Mouse (Mus musculus) embryonic facial prominence, embryonic 10.5 days (tissue): ENCODE measurements around the gene Hspa1b. TPM values are rescaled to one million over a fixed set of nuclear protein-coding genes. Genes with fewer than 3 reads are reported as not detected.
"Not testable (repeated sequence)": the region's sequence is repeated elsewhere in the genome, so short reads cannot be mapped to it uniquely, and the experiment has no call there.

ENCODE experiments used
- DNase-seq: peaks from one replicate; pipeline ENCODE4 v3.0.0-alpha.2; 2017; ENCODE audit warnings: low spot score
- H3K27ac ChIP-seq: fragments of 300-500 bp; sonication (generic); replicated peaks from 2 replicates; pipeline ENCODE4 v1.5.1; 2016; ENCODE audit warnings: mild to moderate bottlenecking
- H3K27me3 ChIP-seq: fragments of 300-500 bp; sonication (generic); replicated peaks from 2 replicates; pipeline ENCODE4 v1.6.1; 2016; ENCODE audit warnings: low read depth, mild to moderate bottlenecking; ENCODE audit not compliant: poor library complexity, severe bottlenecking
- H3K36me3 ChIP-seq: fragments of 300-500 bp; sonication (generic); replicated peaks from 2 replicates; pipeline ENCODE4 v1.6.1; 2016; ENCODE audit warnings: mild to moderate bottlenecking, moderate library complexity
- H3K4me1 ChIP-seq: fragments of 300-500 bp; sonication (generic); 2 replicates; pipeline ENCODE4 v1.6.1; 2016
- H3K4me3 ChIP-seq: fragments of 300-500 bp; sonication (generic); 2 replicates; pipeline ENCODE4 v1.5.1; 2016; ENCODE audit warnings: mild to moderate bottlenecking, moderate library complexity
- H3K9me3 ChIP-seq: fragments of 300-500 bp; sonication (generic); 2 replicates; pipeline ENCODE4 v1.6.1; 2016; ENCODE audit warnings: mild to moderate bottlenecking
- WGBS: fragments of 180-500 bp; shearing (Covaris S2); methylation state at CpG from one replicate; pipeline ENCODE4 v1.1.7; 2016; 5-methylcytosine and 5-hydroxymethylcytosine counted together
- polyA plus RNA-seq: library from polyadenylated mRNA; unstranded; fragments of >200 nt; fragmentation: Nextera tagmentation; extraction: Ambion mirVana; gene quantifications from 2 replicates; pipeline ENCODE4 v1.2.1, GENCODE M21; 2016

The Hspa1b gene
- polyA plus RNA-seq, 1 experiment from 2014 or later: 0.15 TPM

- no peaks in the 10 kb centered on the region for H3K27me3 ChIP-seq
- peaks cover 49% of the 10 kb centered on the region for H3K4me1 ChIP-seq
- H3K9me3 ChIP-seq: no peaks in the 10 kb centered on the region
- peak overlapping the region; percentile 97 for H3K4me3 ChIP-seq
- WGBS: 94% methylated on average over 15 of the region's 15 CpGs
- H3K27ac ChIP-seq: peak overlapping the region; percentile 92; the same call in 1 of the 2 replicates
- DNase-seq: no peak
- H3K36me3 ChIP-seq: peaks cover 55% of the 10 kb centered on the region
Observed at GRCm38 (mm10) chr17:34998526-34999430, 39.7 kb upstream of the Hspa1b start.

- Histone ChIP-seq H3K4me1 (peaks cover 33% of the 10 kb centered on the region), H3K36me3 (peaks cover 57% of the 10 kb centered on the region), H3K27me3 (no peaks in the 10 kb centered on the region), H3K4me3 (peak overlapping the region; percentile 19; the same call in 1 of the 2 replicates), H3K27ac (no peak overlapping the region), H3K9me3 (no peaks in the 10 kb centered on the region)
- DNase-seq: no peak
- WGBS: 92% methylated on average over 5 of the region's 5 CpGs
Observed at GRCm38 (mm10) chr17:34997142-34997483, 38.1 kb upstream of the Hspa1b start.

GRCm38 (mm10) chr17:34996411-34997141 lies 37.5 kb upstream of the Hspa1b start:
- Histone ChIP-seq H3K4me3 (peak overlapping the region; percentile 19; the same call in 1 of the 2 replicates), H3K4me1 (peaks cover 29% of the 10 kb centered on the region), H3K27ac (no peak overlapping the region), H3K27me3 (no peaks in the 10 kb centered on the region), H3K36me3 (peaks cover 62% of the 10 kb centered on the region), H3K9me3 (no peaks in the 10 kb centered on the region)
- 94% methylated on average over 13 of the region's 14 CpGs for WGBS
- no peak for DNase-seq

DNA sequence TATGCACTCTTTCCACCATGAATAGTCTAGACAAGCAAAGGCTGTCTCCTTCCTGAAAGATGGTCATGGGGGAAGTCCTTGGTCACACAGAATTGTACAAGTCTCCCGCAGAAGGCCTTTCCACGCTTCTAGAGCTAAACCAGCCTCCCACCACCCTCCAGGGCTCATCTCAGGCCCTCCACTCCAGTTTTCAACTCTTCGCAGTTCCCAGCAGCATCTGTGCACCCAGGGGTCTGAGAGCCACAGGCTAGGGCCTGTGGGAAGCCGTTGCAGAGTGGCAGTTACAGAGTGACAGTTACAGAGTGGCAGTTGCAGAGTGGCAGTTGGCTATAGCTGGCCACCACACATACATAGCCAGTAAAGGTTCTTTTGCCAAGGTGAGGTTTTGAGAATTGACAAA lies 36.9 kb upstream of the Hspa1b start:
- 94% methylated on average over 4 of the region's 4 CpGs for WGBS
- H3K9me3 ChIP-seq, H3K27ac ChIP-seq, H3K4me3 ChIP-seq, DNase-seq, H3K27me3 ChIP-seq: not testable (repeated sequence)
- Histone ChIP-seq H3K36me3 (peaks cover 69% of the 10 kb centered on the region), H3K4me1 (peaks cover 26% of the 10 kb centered on the region)

DNA sequence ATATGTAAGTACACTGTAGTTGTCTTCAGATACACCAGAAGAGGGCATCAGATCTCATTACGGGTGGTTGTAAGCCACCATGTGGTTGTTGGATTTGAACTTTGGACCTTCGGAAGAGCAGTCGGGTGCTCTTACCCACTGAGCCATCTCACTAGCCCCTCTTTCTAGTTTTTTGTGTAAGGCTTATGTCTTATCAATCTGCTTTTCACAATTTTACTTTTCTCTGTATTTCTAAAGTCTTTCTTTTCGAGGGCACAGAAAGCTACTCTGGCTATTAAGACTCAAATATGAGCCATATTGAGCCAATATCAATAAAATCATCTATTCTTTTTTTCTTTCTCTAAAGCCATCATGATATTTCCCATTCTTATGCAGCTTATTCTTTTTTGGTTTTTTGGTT lies 36.2 kb upstream of the Hspa1b start:
- H3K4me3 ChIP-seq, H3K27ac ChIP-seq, H3K27me3 ChIP-seq, H3K9me3 ChIP-seq, DNase-seq: not testable (repeated sequence)
- peaks cover 26% of the 10 kb centered on the region for H3K4me1 ChIP-seq
- peaks cover 76% of the 10 kb centered on the region for H3K36me3 ChIP-seq
- WGBS: 94% methylated on average over 4 of the region's 4 CpGs

DNA sequence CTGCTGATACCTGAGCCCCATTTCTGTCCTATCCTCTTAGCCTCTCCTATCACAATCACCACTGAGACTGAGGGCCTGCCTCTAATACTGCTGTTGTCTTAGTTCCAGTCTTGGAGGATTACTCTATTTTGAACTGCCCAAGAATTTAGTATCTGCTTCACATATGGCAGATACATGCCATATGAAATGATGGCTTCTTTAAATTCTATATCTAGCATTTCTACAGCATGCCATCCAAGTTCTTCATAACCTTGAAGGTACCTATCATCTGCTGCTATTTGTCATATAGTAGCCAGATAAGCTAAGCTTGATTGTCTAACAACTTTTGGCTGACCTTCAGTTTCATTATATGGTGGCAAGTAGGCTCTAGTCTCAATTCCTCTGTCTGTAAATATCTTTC lies 35.7 kb upstream of the Hspa1b start:
- DNase-seq: no peak
- H3K27me3 ChIP-seq: no peaks in the 10 kb centered on the region
- H3K27ac ChIP-seq: no peak overlapping the region
- H3K4me3 ChIP-seq: no peak overlapping the region
- H3K9me3 ChIP-seq: no peaks in the 10 kb centered on the region
- peaks cover 79% of the 10 kb centered on the region for H3K36me3 ChIP-seq
- H3K4me1 ChIP-seq: peaks cover 22% of the 10 kb centered on the region

DNA sequence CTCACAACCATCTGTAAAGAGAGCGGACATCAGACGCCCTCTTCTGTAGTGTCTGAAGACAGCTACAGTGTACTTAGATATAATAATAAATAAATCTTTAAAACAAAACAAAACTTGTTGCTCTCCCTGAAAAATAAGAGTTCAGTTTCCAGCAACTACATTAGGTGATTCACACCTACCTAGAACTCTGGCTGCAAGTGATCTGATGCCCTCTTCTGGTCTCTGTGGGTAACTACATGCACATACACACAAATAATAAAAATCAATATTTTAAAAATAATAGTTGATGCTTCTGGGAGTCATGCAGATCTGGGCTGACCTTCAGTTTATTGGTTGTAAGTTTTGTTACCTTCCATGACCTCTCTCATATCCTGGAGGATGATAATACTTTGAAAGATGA lies 25.2 kb upstream of the Hspa1b start:
- Histone ChIP-seq H3K27ac (no peak overlapping the region), H3K9me3 (no peaks in the 10 kb centered on the region), H3K36me3 (peaks cover 57% of the 10 kb centered on the region), H3K4me3 (no peak overlapping the region), H3K4me1 (peaks cover 20% of the 10 kb centered on the region), H3K27me3 (no peaks in the 10 kb centered on the region)
- 76% methylated on average over 2 of the region's 2 CpGs for WGBS
- DNase-seq: no peak

- peaks cover 47% of the 10 kb centered on the region for H3K36me3 ChIP-seq
- WGBS: under 1% methylated on average over 15 of the region's 15 CpGs
- DNase-seq: no peak
- H3K4me3 ChIP-seq: peak overlapping the region; percentile 97
- H3K9me3 ChIP-seq: no peaks in the 10 kb centered on the region
- peaks cover 20% of the 10 kb centered on the region for H3K4me1 ChIP-seq
- no peaks in the 10 kb centered on the region for H3K27me3 ChIP-seq
- H3K27ac ChIP-seq: peak overlapping the region; percentile 99
Observed at GRCm38 (mm10) chr17:34982328-34982727, 23.3 kb upstream of the Hspa1b start.

DNA sequence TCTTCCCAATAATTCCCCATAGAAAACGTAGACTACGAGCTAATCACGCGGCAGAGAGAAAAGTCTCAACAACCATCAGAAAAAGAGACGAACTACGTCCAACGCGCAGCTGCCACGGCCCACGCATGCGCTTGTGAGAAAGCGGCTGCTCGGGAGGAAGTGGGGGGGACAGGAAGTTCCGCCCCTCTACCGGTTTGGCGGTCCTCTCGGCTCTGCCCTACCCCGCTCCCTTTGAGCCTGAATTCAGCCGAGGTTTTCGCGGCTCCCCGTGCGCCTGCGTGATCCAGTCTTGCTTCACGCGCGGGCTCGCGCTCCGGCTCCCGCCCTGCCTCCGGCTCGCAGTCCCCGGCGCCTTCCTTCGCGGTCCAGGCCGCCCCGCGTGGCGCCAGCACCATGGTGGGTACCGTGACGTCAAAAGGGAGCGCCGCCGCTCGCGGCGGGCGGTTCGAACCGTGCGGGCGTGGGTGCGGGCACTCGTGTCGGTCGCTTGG lies 22.7 kb upstream of the Hspa1b start, which contains the start of gene Lsm2:
Gene Lsm2, plus strand, starts transcription at position 173 of the 491 bp plus-strand sequence.
- Histone ChIP-seq H3K27me3 (no peaks in the 10 kb centered on the region), H3K27ac (peak within 1 kb of the TSS; percentile 99), H3K4me3 (peak within 1 kb of the TSS; percentile 97), H3K9me3 (no peaks in the 10 kb centered on the region), H3K36me3 (peaks cover 46% of the 10 kb centered on the region), H3K4me1 (peaks cover 20% of the 10 kb centered on the region)
- under 1% methylated on average over 58 of the region's 58 CpGs for WGBS
- peak; percentile 94 for DNase-seq

DNA sequence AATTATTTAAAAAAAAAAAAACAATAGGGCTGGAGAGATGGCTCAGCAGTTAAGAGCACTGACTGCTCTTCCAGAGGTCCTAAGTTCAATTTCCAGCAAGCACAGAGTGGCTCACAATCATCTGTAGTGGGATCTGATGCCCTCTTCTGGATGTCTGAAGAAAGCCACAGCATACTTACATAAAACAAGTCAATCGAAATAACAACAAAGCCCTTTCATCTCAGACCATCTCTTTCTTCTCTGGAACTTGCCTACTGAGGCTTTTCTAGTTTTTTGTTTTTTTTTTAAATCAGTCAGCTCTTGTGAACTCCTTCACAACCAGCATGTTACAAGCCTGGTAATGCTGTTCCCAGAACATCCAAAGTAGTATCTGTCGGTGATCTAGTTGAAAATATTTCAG lies 21.6 kb upstream of the Hspa1b start:
- 25% methylated on average over 2 of the region's 2 CpGs for WGBS
- Histone ChIP-seq H3K4me1 (peaks cover 20% of the 10 kb centered on the region), H3K36me3 (peaks cover 36% of the 10 kb centered on the region), H3K27me3 (no peaks in the 10 kb centered on the region), H3K9me3 (no peaks in the 10 kb centered on the region), H3K27ac (peak overlapping the region; percentile 99), H3K4me3 (peak overlapping the region; percentile 97)
- no peak for DNase-seq

DNA sequence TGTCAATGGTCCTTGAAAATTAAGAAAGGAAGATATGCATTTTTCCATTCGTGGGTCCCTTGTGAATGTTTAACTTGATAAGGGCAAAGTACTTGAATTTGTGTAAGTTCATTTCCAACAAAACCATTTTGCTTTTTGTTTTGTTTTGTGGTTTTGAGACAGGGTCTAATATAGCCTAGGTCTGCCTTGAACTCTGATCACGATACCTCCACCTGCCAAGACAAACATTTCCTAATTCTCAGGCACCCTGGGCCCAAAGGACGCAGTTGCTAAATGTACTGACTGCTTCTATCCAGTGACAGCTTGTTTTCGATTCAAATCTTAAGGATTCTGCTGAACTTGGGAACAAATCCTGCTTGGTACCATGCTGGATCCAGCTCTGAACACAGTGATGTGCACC lies 20.6 kb upstream of the Hspa1b start:
- Histone ChIP-seq H3K36me3 (peaks cover 25% of the 10 kb centered on the region), H3K9me3 (no peaks in the 10 kb centered on the region), H3K27ac (no peak overlapping the region), H3K4me1 (peaks cover 20% of the 10 kb centered on the region), H3K4me3 (no peak overlapping the region), H3K27me3 (no peaks in the 10 kb centered on the region)
- 91% methylated on average over 4 of the region's 4 CpGs for WGBS
- no peak for DNase-seq

DNA sequence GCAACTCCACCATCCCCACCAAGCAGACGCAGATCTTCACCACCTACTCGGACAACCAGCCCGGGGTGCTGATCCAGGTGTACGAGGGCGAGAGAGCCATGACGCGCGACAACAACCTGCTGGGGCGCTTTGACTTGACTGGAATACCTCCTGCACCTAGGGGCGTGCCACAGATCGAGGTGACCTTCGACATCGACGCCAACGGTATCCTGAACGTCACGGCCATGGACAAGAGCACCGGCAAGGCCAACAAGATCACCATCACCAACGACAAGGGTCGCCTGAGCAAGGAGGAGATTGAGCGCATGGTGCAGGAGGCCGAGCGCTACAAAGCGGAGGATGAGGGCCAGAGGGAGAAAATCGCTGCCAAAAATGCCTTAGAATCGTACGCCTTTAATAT lies 19.2 kb upstream of the Hspa1b start:
- Histone ChIP-seq H3K9me3 (no peaks in the 10 kb centered on the region), H3K27me3 (peaks cover 9% of the 10 kb centered on the region), H3K36me3 (peaks cover 15% of the 10 kb centered on the region), H3K4me3 (no peak overlapping the region), H3K27ac (no peak overlapping the region), H3K4me1 (peaks cover 18% of the 10 kb centered on the region)
- DNase-seq: no peak
- WGBS: 91% methylated on average over 27 of the region's 27 CpGs
